ENCODE assay signal across 15 mouse cellular contexts in the genomic region with DNA sequence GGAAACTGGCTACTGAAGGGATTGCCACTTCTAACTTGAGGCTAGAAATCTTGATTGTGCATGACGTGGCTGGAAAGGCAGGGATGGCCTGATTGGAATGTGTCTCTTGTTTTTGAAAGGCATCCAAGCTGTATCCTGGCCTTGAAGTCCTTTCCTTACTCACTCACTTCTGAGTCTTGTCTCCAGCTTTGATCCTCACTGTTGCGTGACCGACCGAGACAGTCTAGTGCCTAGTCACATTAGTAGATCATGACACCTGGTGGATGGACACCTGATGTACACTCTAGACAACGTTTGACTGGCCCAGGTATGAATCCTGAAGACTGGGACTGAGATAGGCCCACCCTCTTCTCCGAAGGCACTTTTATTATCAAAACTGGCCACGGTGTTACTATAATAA. TPM values are rescaled to one million over a fixed set of nuclear protein-coding genes. Genes with fewer than 3 reads are reported as not detected.
DNase-seq lines count a peak whose midpoint lies in the region; ATAC-seq and TF ChIP-seq lines count a peak whose summit lies in the region.
"Had no signal": no experiment of that assay in that cellular context is flagged by ENCODE, and none has a peak within 500 bp of the region (broad histone marks: within the 10 kb centered on the region; RNA-seq: fewer than 3 reads in every experiment).

No protein-coding gene starts in this region.

- H3K4me1 ChIP-seq in kidney, postnatal 0 days (replicated peaks; ENCODE audit: insufficient read depth, low read length), result 0 out of 2 replicates have a peak, but pooled peaks cover 3% of the 10 kb centered on the region
- H3K4me1 ChIP-seq in stomach, postnatal 0 days (replicated peaks; ENCODE audit: control insufficient read depth, insufficient read depth), result no peaks in the 10 kb centered on the region

- ATAC-seq in kidney, postnatal 0 days (replicated peaks; ENCODE audit: low FRiP score, low read depth), result peak; percentile 70
- no peak for ATAC-seq in stomach, postnatal 0 days (ENCODE audit: low FRiP score, low TSS enrichment)
- no peak for ATAC-seq in megakaryocyte-erythroid progenitor cell, adult 5-6 weeks (replicated peaks; ENCODE audit: low FRiP score, low TSS enrichment, poor library complexity, severe bottlenecking)

- no peak overlapping the region for H3K4me2 ChIP-seq in kidney, postnatal 0 days (ENCODE audit: low read length)
- no peak overlapping the region for H3K4me2 ChIP-seq in stomach, postnatal 0 days (replicated peaks; ENCODE audit: low read depth)

- peak; percentile 36 to 43 for DNase-seq in cerebellum, postnatal 14 days
- DNase-seq in cerebellum, postnatal 4 days (ENCODE audit: low spot score in 2 of 2), result no peak
- peak; percentile 23 for DNase-seq in lung, postnatal 36 days
- DNase-seq in lung, postnatal 10 days, result no peak
- peak; percentile 55 for DNase-seq in kidney, postnatal 0 days (ENCODE audit: low spot score)
- DNase-seq in stomach, postnatal 0 days (ENCODE audit: low spot score), result no peak
- DNase-seq in thymus, postnatal 0 days (ENCODE audit: low spot score), result no peak
- DNase-seq: embryo, embryonic 11 days; gastrocnemius, postnatal 25 days; heart, postnatal 10 days; thymus, adult 2 months had no signal

- H3K36me3 ChIP-seq in kidney, postnatal 0 days (ENCODE audit: insufficient read depth, low read length), result 0 out of 2 replicates have a peak, but pooled peaks cover 6% of the 10 kb centered on the region
- no peaks in the 10 kb centered on the region for H3K36me3 ChIP-seq in stomach, postnatal 0 days (ENCODE audit: control insufficient read depth, insufficient read depth, low read length)

- TF ChIP-seq EP300 in stomach, postnatal 0 days (optimal IDR thresholded peaks at IDR 0.05), result no peak

- no peak overlapping the region for H3K9ac ChIP-seq in kidney, postnatal 0 days (ENCODE audit: low read depth, low read length)
- no peak overlapping the region for H3K9ac ChIP-seq in stomach, postnatal 0 days (ENCODE audit: low read length)

- no peaks in the 10 kb centered on the region for H3K27me3 ChIP-seq in kidney, postnatal 0 days (ENCODE audit: insufficient read depth, low read length)
- H3K27me3 ChIP-seq in stomach, postnatal 0 days (ENCODE audit: control insufficient read depth, insufficient read depth, low read length), result no peaks in the 10 kb centered on the region

- H3K4me3 ChIP-seq in kidney, postnatal 0 days (replicated peaks; ENCODE audit: low read depth, low read length), result no peak overlapping the region
- no peak overlapping the region for H3K4me3 ChIP-seq in stomach, postnatal 0 days (ENCODE audit: low read depth, low read length)
- H3K4me3 ChIP-seq: forebrain, embryonic 10.5 days had no signal

- H3K27ac ChIP-seq in kidney, postnatal 0 days, result peak overlapping the region; percentile 51; the same call in 1 of the 2 replicates
- H3K27ac ChIP-seq in stomach, postnatal 0 days (replicated peaks), result no peak overlapping the region
- H3K27ac ChIP-seq: forebrain, embryonic 10.5 days had no signal

- WGBS in kidney, postnatal 0 days, result 56% methylated on average over 7 of the region's 7 CpGs
- WGBS in stomach, postnatal 0 days, result 72% methylated on average over 7 of the region's 7 CpGs

- no peaks in the 10 kb centered on the region for H3K9me3 ChIP-seq in kidney, postnatal 0 days (replicated peaks; ENCODE audit: low read length)
- no peaks in the 10 kb centered on the region for H3K9me3 ChIP-seq in stomach, postnatal 0 days (ENCODE audit: control insufficient read depth, low read length)
- H3K9me3 ChIP-seq: forebrain, embryonic 10.5 days had no signal

- TF ChIP-seq CTCF in kidney, postnatal 0 days (IDR thresholded peaks at IDR 0.05; ENCODE audit: low read depth), result peak; percentile 62
- TF ChIP-seq CTCF in stomach, postnatal 0 days (IDR thresholded peaks at IDR 0.05; ENCODE audit: low read depth), result peak; percentile 55

RNA-seq across cellular contexts. Expression of a gene that starts 13.4 kb away (rescaled TPM):
- 22.2 and 24.6 TPM in 2 replicates for polyA plus RNA-seq in kidney, postnatal 0 days (2015; fragmentation: Nextera tagmentation; extraction: Ambion mirVana)
- polyA plus RNA-seq in stomach, postnatal 0 days (2015; fragmentation: Nextera tagmentation; extraction: Ambion mirVana), result 7.3 and 8.2 TPM in 2 replicates
- 1.8 and 2.2 TPM in 2 replicates for polyA plus RNA-seq in thymus, postnatal 0 days (2015; fragmentation: Nextera tagmentation; extraction: Ambion mirVana)
- 2.1 TPM in 1 of 2 replicates, not detected in the other for total RNA-seq in megakaryocyte-erythroid progenitor cell, adult 5-6 weeks (2014; fragmentation: Nextera tagmentation)
- 0.53 and 0.85 TPM in 2 replicates for total RNA-seq in megakaryocyte-erythroid progenitor cell, adult 5-6 weeks (2017)
- total RNA-seq: monocyte, adult 5-6 weeks had no signal

RNA-seq across cellular contexts. Expression of a gene that starts 17.5 kb away (rescaled TPM):
- 31.9 and 33.2 TPM in 2 replicates for polyA plus RNA-seq in kidney, postnatal 0 days (2015; fragmentation: Nextera tagmentation; extraction: Ambion mirVana)
- 20.8 and 21.6 TPM in 2 replicates for polyA plus RNA-seq in stomach, postnatal 0 days (2015; fragmentation: Nextera tagmentation; extraction: Ambion mirVana)
- 20.1 and 23.3 TPM in 2 replicates for polyA plus RNA-seq in thymus, postnatal 0 days (2015; fragmentation: Nextera tagmentation; extraction: Ambion mirVana)
- 8.9 and 13.5 TPM in 2 replicates for total RNA-seq in megakaryocyte-erythroid progenitor cell, adult 5-6 weeks (2014; fragmentation: Nextera tagmentation)
- 4.6 and 5.2 TPM in 2 replicates for total RNA-seq in megakaryocyte-erythroid progenitor cell, adult 5-6 weeks (2017)

RNA-seq across cellular contexts. Expression of a gene that starts 20.8 kb away (rescaled TPM):
- polyA plus RNA-seq in kidney, postnatal 0 days (2015; fragmentation: Nextera tagmentation; extraction: Ambion mirVana), result 0.34 and 0.38 TPM in 2 replicates
- not detected in 2 replicates for polyA plus RNA-seq in stomach, postnatal 0 days (2015; fragmentation: Nextera tagmentation; extraction: Ambion mirVana)
- not detected in 2 replicates for polyA plus RNA-seq in thymus, postnatal 0 days (2015; fragmentation: Nextera tagmentation; extraction: Ambion mirVana)
- not detected in 2 replicates for total RNA-seq in megakaryocyte-erythroid progenitor cell, adult 5-6 weeks (2014; fragmentation: Nextera tagmentation)
- not detected in 2 replicates for total RNA-seq in megakaryocyte-erythroid progenitor cell, adult 5-6 weeks (2017)
- polyA plus RNA-seq: forebrain, embryonic 10.5 days; intestine, embryonic 14.5 days had no signal

RNA-seq across cellular contexts. Expression of a gene that starts 27.4 kb away (rescaled TPM):
- 97.6 and 110 TPM in 2 replicates for polyA plus RNA-seq in kidney, postnatal 0 days (2015; fragmentation: Nextera tagmentation; extraction: Ambion mirVana)
- 1.6 and 1.8 TPM in 2 replicates for polyA plus RNA-seq in stomach, postnatal 0 days (2015; fragmentation: Nextera tagmentation; extraction: Ambion mirVana)
- 0.77 and 1.4 TPM in 2 replicates for polyA plus RNA-seq in thymus, postnatal 0 days (2015; fragmentation: Nextera tagmentation; extraction: Ambion mirVana)
- not detected in 2 replicates for total RNA-seq in megakaryocyte-erythroid progenitor cell, adult 5-6 weeks (2014; fragmentation: Nextera tagmentation)
- total RNA-seq in megakaryocyte-erythroid progenitor cell, adult 5-6 weeks (2017), result not detected in 2 replicates
- total RNA-seq: monocyte, adult 5-6 weeks had no signal

RNA-seq across cellular contexts. Expression of a gene that starts 37.0 kb away (rescaled TPM):
- 0.11 and 0.13 TPM in 2 replicates for polyA plus RNA-seq in kidney, postnatal 0 days (2015; fragmentation: Nextera tagmentation; extraction: Ambion mirVana)
- 0.11 and 0.12 TPM in 2 replicates for polyA plus RNA-seq in stomach, postnatal 0 days (2015; fragmentation: Nextera tagmentation; extraction: Ambion mirVana)
- polyA plus RNA-seq in thymus, postnatal 0 days (2015; fragmentation: Nextera tagmentation; extraction: Ambion mirVana), result 0.21 TPM in 1 of 2 replicates, not detected in the other
- not detected in 2 replicates for total RNA-seq in megakaryocyte-erythroid progenitor cell, adult 5-6 weeks (2014; fragmentation: Nextera tagmentation)
- not detected in 2 replicates for total RNA-seq in megakaryocyte-erythroid progenitor cell, adult 5-6 weeks (2017)
- total RNA-seq: heart, postnatal 10 days; monocyte, adult 5-6 weeks had no signal
- polyA plus RNA-seq: forebrain, embryonic 10.5 days had no signal

Comparison
In these comparisons a context has a peak if more than half of its experiments do, and no peak if none do; other contexts are left out.
1. DNase-seq: peak in cerebellum, postnatal 14 days (2 of 2), lung, postnatal 36 days (single experiment) and kidney, postnatal 0 days (single experiment); none in cerebellum, postnatal 4 days (0 of 2), lung, postnatal 10 days (single experiment), stomach, postnatal 0 days (single experiment) and thymus, postnatal 0 days (single experiment).